Mouse (Mus musculus) stomach, embryonic 14.5 days (tissue): ENCODE results near the gene Ogfrl1. TPM values are rescaled to one million over a fixed set of nuclear protein-coding genes. Genes with fewer than 3 reads are reported as not detected.

Experiments
- ATAC-seq: fragments of 200-750 bp; cut with Nextera tagmentation; 2 replicates; pipeline ENCODE4 v1.8.0; 2017; ENCODE audit warnings: low read depth, moderate TSS enrichment; ENCODE audit not compliant: insufficient number of reproducible peaks, insufficient read depth, low FRiP score
- H3K27ac ChIP-seq: fragments of 300-500 bp; sonication (generic); 2 replicates; pipeline ENCODE4 v1.5.1; 2014; ENCODE audit warnings: mild to moderate bottlenecking, low read length, moderate library complexity, mixed read lengths
- H3K27me3 ChIP-seq: fragments of 300-500 bp; sonication (generic); 2 replicates; pipeline ENCODE4 v1.6.1; 2014; ENCODE audit warnings: low read length, control low read depth, mixed read lengths; ENCODE audit not compliant: control insufficient read depth, insufficient read depth
- H3K36me3 ChIP-seq: fragments of 300-500 bp; sonication (generic); 2 replicates; pipeline ENCODE4 v1.6.1; 2014; ENCODE audit warnings: mild to moderate bottlenecking, control low read depth, low read length, moderate library complexity, mixed read lengths; ENCODE audit not compliant: control insufficient read depth, insufficient read depth
- H3K4me1 ChIP-seq: fragments of 300-500 bp; sonication (generic); 2 replicates; pipeline ENCODE4 v1.6.1; 2014; ENCODE audit warnings: low read length, control low read depth, mixed read lengths; ENCODE audit not compliant: control insufficient read depth, insufficient read depth
- H3K4me2 ChIP-seq: fragments of 300-500 bp; sonication (generic); replicated peaks from 2 replicates; pipeline ENCODE4 v1.6.1; 2014; ENCODE audit warnings: low read depth, low read length, control low read depth
- H3K4me3 ChIP-seq: fragments of 300-500 bp; sonication (generic); 2 replicates; pipeline ENCODE4 v1.5.1; 2014; ENCODE audit warnings: low read depth, low read length, control low read depth
- H3K9ac ChIP-seq: fragments of 300-500 bp; sonication (generic); replicated peaks from 2 replicates; pipeline ENCODE4 v1.6.1; 2014; ENCODE audit warnings: low read depth, mild to moderate bottlenecking, control low read depth, low read length, moderate library complexity, mixed read lengths
- H3K9me3 ChIP-seq: fragments of 300-500 bp; sonication (generic); 2 replicates; pipeline ENCODE4 v1.6.1; 2016; ENCODE audit warnings: low read depth, low read length, control low read depth; ENCODE audit not compliant: control insufficient read depth
- WGBS: fragments of 180-500 bp; shearing (Covaris S2); extraction: QIAGEN DNeasy Blood & Tissue Kit; methylation state at CpG from one replicate; pipeline ENCODE4 v1.1.7; 2014; 5-methylcytosine and 5-hydroxymethylcytosine counted together
- polyA plus RNA-seq: library from polyadenylated mRNA; unstranded; fragments of >200 nt; fragmentation: Nextera tagmentation; extraction: Ambion mirVana; gene quantifications from 2 replicates; pipeline ENCODE4 v1.2.1, GENCODE M21; 2014

The Ogfrl1 gene
- polyA plus RNA-seq, 1 experiment from 2014 or later, result 5.3 TPM

- Histone ChIP-seq H3K9ac (no peak overlapping the region), H3K4me3 (no peak overlapping the region), H3K27ac (no peak overlapping the region), H3K36me3 (no peaks in the 10 kb centered on the region), H3K9me3 (no peaks in the 10 kb centered on the region), H3K4me2 (no peak overlapping the region), H3K27me3 (no peaks in the 10 kb centered on the region), H3K4me1 (no peaks in the 10 kb centered on the region)
- no peak for ATAC-seq
- 89% methylated on average over 7 of the region's 7 CpGs for WGBS
These were observed 76.9 kb downstream of the Ogfrl1 start for GRCm38 (mm10) chr1:23320591-23321195.
